Mouse (Mus musculus) heart, embryonic 15.5 days (tissue): ENCODE measurements around the gene Sp1. TPM values are rescaled to one million over a fixed set of nuclear protein-coding genes. Genes with fewer than 3 reads are reported as not detected.

Experiments used
- ATAC-seq: fragments of 200-750 bp; cut with Nextera tagmentation; replicated peaks from 2 replicates; pipeline ENCODE4 v1.8.0; 2017; ENCODE audit warnings: low read depth, moderate TSS enrichment; ENCODE audit not compliant: insufficient number of reproducible peaks, insufficient read depth, low FRiP score
- H3K27ac ChIP-seq: fragments of 300-500 bp; sonication (generic); 2 replicates; pipeline ENCODE4 v1.5.1; 2015; ENCODE audit warnings: mild to moderate bottlenecking, inconsistent platforms
- H3K27me3 ChIP-seq: fragments of 300-500 bp; sonication (generic); 2 replicates; pipeline ENCODE4 v1.6.1; 2015; ENCODE audit warnings: inconsistent platforms
- H3K36me3 ChIP-seq: fragments of 300-500 bp; sonication (generic); 2 replicates; pipeline ENCODE4 v1.6.1; 2015; ENCODE audit warnings: mild to moderate bottlenecking, inconsistent platforms
- H3K4me1 ChIP-seq: fragments of 300-500 bp; sonication (generic); replicated peaks from 2 replicates; pipeline ENCODE4 v1.6.1; 2015; ENCODE audit warnings: inconsistent platforms
- H3K4me2 ChIP-seq: fragments of 300-500 bp; sonication (generic); 2 replicates; pipeline ENCODE4 v1.6.1; 2015; ENCODE audit warnings: inconsistent platforms, mild to moderate bottlenecking, moderate library complexity
- H3K4me3 ChIP-seq: fragments of 300-500 bp; sonication (generic); 2 replicates; pipeline ENCODE4 v1.5.1; 2015; ENCODE audit warnings: mild to moderate bottlenecking, inconsistent platforms
- H3K9ac ChIP-seq: fragments of 300-500 bp; sonication (generic); 2 replicates; pipeline ENCODE4 v1.6.1; 2015; ENCODE audit warnings: mild to moderate bottlenecking, inconsistent platforms
- H3K9me3 ChIP-seq: fragments of 300-500 bp; sonication (generic); replicated peaks from 2 replicates; pipeline ENCODE4 v1.6.1; 2016; ENCODE audit warnings: inconsistent platforms
- WGBS: fragments of 180-500 bp; shearing (Covaris S2); methylation state at CpG from one replicate; pipeline ENCODE4 v1.1.7; 2015; ENCODE audit warnings: mixed read lengths; 5-methylcytosine and 5-hydroxymethylcytosine counted together
- polyA plus RNA-seq: library from polyadenylated mRNA; unstranded; fragments of >200 nt; fragmentation: Nextera tagmentation; extraction: Ambion mirVana; gene quantifications from 2 replicates; pipeline ENCODE4 v1.2.1, GENCODE M21; 2015

Gene Sp1
- polyA plus RNA-seq, 1 experiment from 2014 or later: 4.7 TPM

GRCm38 (mm10) chr15:102460971-102461370, 55.0 kb downstream of the Sp1 start:
- ATAC-seq: no peak
- no peak overlapping the region for H3K9ac ChIP-seq
- peak overlapping the region; percentile 69 for H3K4me2 ChIP-seq
- H3K4me3 ChIP-seq: no peak overlapping the region
- H3K27ac ChIP-seq: no peak overlapping the region
- no peaks in the 10 kb centered on the region for H3K9me3 ChIP-seq
- 52% methylated on average over 4 of the region's 4 CpGs for WGBS
- H3K4me1 ChIP-seq: peaks cover 22% of the 10 kb centered on the region
- H3K36me3 ChIP-seq: peaks cover 6% of the 10 kb centered on the region
- no peaks in the 10 kb centered on the region for H3K27me3 ChIP-seq

- Histone ChIP-seq H3K4me2 (peak overlapping the region; percentile 69; the same call in 1 of the 2 replicates), H3K9ac (no peak overlapping the region)
- ATAC-seq: no peak
Observed at GRCm38 (mm10) chr15:102461430-102462075, 55.6 kb downstream of the Sp1 start.

GRCm38 (mm10) chr15:102463666-102464065, 57.7 kb downstream of the Sp1 start:
- Histone ChIP-seq H3K4me1 (peaks cover 22% of the 10 kb centered on the region), H3K4me3 (no peak overlapping the region), H3K27me3 (no peaks in the 10 kb centered on the region), H3K9me3 (no peaks in the 10 kb centered on the region), H3K27ac (no peak overlapping the region), H3K36me3 (peaks cover 6% of the 10 kb centered on the region), H3K4me2 (no peak overlapping the region), H3K9ac (no peak overlapping the region)
- ATAC-seq: no peak

More at GRCm38 (mm10) chr15:102461430-102462075, 55.6 kb downstream of the Sp1 start:
- WGBS: 81% methylated on average over 9 of the region's 9 CpGs
- no peak overlapping the region for H3K27ac ChIP-seq
- H3K27me3 ChIP-seq: no peaks in the 10 kb centered on the region
- no peaks in the 10 kb centered on the region for H3K9me3 ChIP-seq
- H3K4me1 ChIP-seq: peaks cover 22% of the 10 kb centered on the region
- H3K4me3 ChIP-seq: no peak overlapping the region
- peaks cover 6% of the 10 kb centered on the region for H3K36me3 ChIP-seq

GRCm38 (mm10) chr15:102468675-102469370, 62.9 kb downstream of the Sp1 start:
- peaks cover 12% of the 10 kb centered on the region for H3K4me1 ChIP-seq
- H3K9ac ChIP-seq: no peak overlapping the region
- H3K27me3 ChIP-seq: no peaks in the 10 kb centered on the region
- no peaks in the 10 kb centered on the region for H3K9me3 ChIP-seq
- no peak overlapping the region for H3K27ac ChIP-seq
- no peaks in the 10 kb centered on the region; the same call in 1 of the 2 replicates for H3K36me3 ChIP-seq
- H3K4me2 ChIP-seq: no peak overlapping the region
- no peak overlapping the region for H3K4me3 ChIP-seq
- 93% methylated on average over 9 of the region's 9 CpGs for WGBS
- no peak for ATAC-seq

- H3K4me2 ChIP-seq: peak within 1 kb of the TSS; percentile 66
- H3K9me3 ChIP-seq: no peaks in the 10 kb centered on the region
- H3K4me3 ChIP-seq: peak within 1 kb of the TSS; percentile 93
- H3K36me3 ChIP-seq: peaks cover 13% of the 10 kb centered on the region
- ATAC-seq: peak; percentile 100
- H3K27me3 ChIP-seq: no peaks in the 10 kb centered on the region
- H3K27ac ChIP-seq: peak within 1 kb of the TSS; percentile 97
- peak within 1 kb of the TSS; percentile 90 for H3K9ac ChIP-seq
- H3K4me1 ChIP-seq: peaks cover 12% of the 10 kb centered on the region
- under 1% methylated on average over 32 of the region's 40 CpGs for WGBS
Observed at GRCm38 (mm10) chr15:102470183-102470604, 64.3 kb downstream of the Sp1 start, which contains the start of gene Pcbp2. Gene Pcbp2, plus strand, starts transcription at chr15:102470539.

- H3K9ac ChIP-seq: peak overlapping the region; percentile 90
- H3K4me3 ChIP-seq: peak overlapping the region; percentile 93
- peak overlapping the region; percentile 97 for H3K27ac ChIP-seq
- ATAC-seq: peak; percentile 70
- WGBS: under 1% methylated on average over 46 of the region's 67 CpGs
- H3K4me2 ChIP-seq: peak overlapping the region; percentile 66
- peaks cover 18% of the 10 kb centered on the region for H3K36me3 ChIP-seq
- H3K27me3 ChIP-seq: no peaks in the 10 kb centered on the region
- no peaks in the 10 kb centered on the region for H3K9me3 ChIP-seq
- H3K4me1 ChIP-seq: peaks cover 12% of the 10 kb centered on the region
Observed at GRCm38 (mm10) chr15:102470605-102471294, 64.8 kb downstream of the Sp1 start.

GRCm38 (mm10) chr15:102471295-102471645, 65.3 kb downstream of the Sp1 start:
- H3K27ac ChIP-seq: peak overlapping the region; percentile 97
- 0% methylated on average over 10 of the region's 10 CpGs for WGBS
- no peaks in the 10 kb centered on the region for H3K9me3 ChIP-seq
- ATAC-seq: no peak
- no peaks in the 10 kb centered on the region for H3K27me3 ChIP-seq
- peaks cover 24% of the 10 kb centered on the region for H3K36me3 ChIP-seq
- H3K4me2 ChIP-seq: peak overlapping the region; percentile 66
- H3K9ac ChIP-seq: peak overlapping the region; percentile 90
- peaks cover 12% of the 10 kb centered on the region for H3K4me1 ChIP-seq
- H3K4me3 ChIP-seq: peak overlapping the region; percentile 93

- Histone ChIP-seq H3K4me2 (peak overlapping the region; percentile 66), H3K4me3 (peak overlapping the region; percentile 93), H3K27ac (0 out of 2 replicates have a peak overlapping the region, but pooled peaks have one; percentile 22), H3K27me3 (no peaks in the 10 kb centered on the region), H3K9me3 (no peaks in the 10 kb centered on the region), H3K4me1 (peaks cover 12% of the 10 kb centered on the region), H3K9ac (peak overlapping the region; percentile 90), H3K36me3 (peaks cover 27% of the 10 kb centered on the region)
- ATAC-seq: no peak
Observed at GRCm38 (mm10) chr15:102471727-102472126, 65.8 kb downstream of the Sp1 start.

GRCm38 (mm10) chr15:102473246-102473645, 67.3 kb downstream of the Sp1 start:
- peaks cover 42% of the 10 kb centered on the region for H3K36me3 ChIP-seq
- WGBS: 62% methylated on average over 2 of the region's 2 CpGs
- no peak overlapping the region for H3K4me3 ChIP-seq
- peaks cover 12% of the 10 kb centered on the region for H3K4me1 ChIP-seq
- H3K27ac ChIP-seq: no peak overlapping the region
- ATAC-seq: no peak
- H3K4me2 ChIP-seq: peak overlapping the region; percentile 20; the same call in 1 of the 2 replicates
- H3K9me3 ChIP-seq: no peaks in the 10 kb centered on the region
- no peak overlapping the region for H3K9ac ChIP-seq
- no peaks in the 10 kb centered on the region for H3K27me3 ChIP-seq

- Histone ChIP-seq H3K9me3 (no peaks in the 10 kb centered on the region), H3K4me1 (peaks cover 12% of the 10 kb centered on the region), H3K4me2 (no peak overlapping the region), H3K36me3 (peaks cover 53% of the 10 kb centered on the region), H3K27me3 (no peaks in the 10 kb centered on the region), H3K9ac (no peak overlapping the region), H3K27ac (no peak overlapping the region), H3K4me3 (no peak overlapping the region)
- WGBS: 82% methylated on average over 2 of the region's 2 CpGs
- ATAC-seq: no peak
Observed at GRCm38 (mm10) chr15:102474520-102474919, 68.6 kb downstream of the Sp1 start.

GRCm38 (mm10) chr15:102483136-102483535, 77.2 kb downstream of the Sp1 start:
- H3K27ac ChIP-seq: peak overlapping the region; percentile 57
- ATAC-seq: no peak
- peak overlapping the region; percentile 13; the same call in 1 of the 2 replicates for H3K4me2 ChIP-seq
- H3K9ac ChIP-seq: no peak overlapping the region
- H3K4me3 ChIP-seq: no peak overlapping the region
- H3K27me3 ChIP-seq: no peaks in the 10 kb centered on the region
- peaks cover 18% of the 10 kb centered on the region for H3K4me1 ChIP-seq
- H3K9me3 ChIP-seq: no peaks in the 10 kb centered on the region
- H3K36me3 ChIP-seq: peaks cover 77% of the 10 kb centered on the region
- 57% methylated on average over 3 of the region's 3 CpGs for WGBS
